Mouse (Mus musculus): ENCODE results near the gene Prkcq.

- TF ChIP-seq GATA1 (IDR thresholded peaks at IDR 0.05; ENCODE audit: low read length), result no peak
- no peak for TF ChIP-seq TAL1 (IDR thresholded peaks at IDR 0.05; ENCODE audit: low read length)
Observed at GRCm38 (mm10) chr2:11140385-11140784, 31.5 kb upstream of the Prkcq start.

Data from erythroblast, embryonic 14.5 days (primary cell).